Mouse (Mus musculus): Measurements from ENCODE around the gene Haghl.

- TF ChIP-seq CTCF (IDR thresholded peaks at IDR 0.05; ENCODE audit: low read depth) (no peak), EP300 (IDR thresholded peaks at IDR 0.05; ENCODE audit: low read depth) (no peak)
Observed at GRCm38 (mm10) chr17:25760148-25760547, 25.3 kb downstream of the Haghl start.

Data from liver, embryonic 14.5 days (tissue).